Mouse (Mus musculus): ENCODE data around the gene Agbl4.
"Not testable (repeated sequence)": the region's sequence is repeated elsewhere in the genome, so short reads cannot be mapped to it uniquely, and the experiment has no call there.

The Agbl4 gene

DNA sequence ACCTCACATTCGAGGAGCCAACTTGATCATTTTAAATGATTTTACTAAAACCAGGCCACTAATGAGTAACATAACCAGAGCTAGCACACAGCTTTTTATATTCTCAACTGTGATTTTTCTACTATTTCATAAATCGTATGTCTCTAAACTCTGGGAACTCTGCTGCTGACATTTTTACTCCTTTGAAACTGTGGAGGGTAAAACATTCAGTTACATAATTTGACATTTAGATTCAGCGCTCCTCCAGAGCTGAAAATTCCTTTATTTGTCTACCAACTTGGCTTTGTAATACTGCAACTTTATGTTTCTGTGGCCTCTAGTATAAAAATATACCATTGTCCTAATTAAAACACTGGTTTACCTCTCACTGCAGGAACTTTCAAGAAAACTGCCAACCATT, 523.6 kb downstream of the Agbl4 start:
- CTCF ChIA-PET, result no interaction called here

DNA sequence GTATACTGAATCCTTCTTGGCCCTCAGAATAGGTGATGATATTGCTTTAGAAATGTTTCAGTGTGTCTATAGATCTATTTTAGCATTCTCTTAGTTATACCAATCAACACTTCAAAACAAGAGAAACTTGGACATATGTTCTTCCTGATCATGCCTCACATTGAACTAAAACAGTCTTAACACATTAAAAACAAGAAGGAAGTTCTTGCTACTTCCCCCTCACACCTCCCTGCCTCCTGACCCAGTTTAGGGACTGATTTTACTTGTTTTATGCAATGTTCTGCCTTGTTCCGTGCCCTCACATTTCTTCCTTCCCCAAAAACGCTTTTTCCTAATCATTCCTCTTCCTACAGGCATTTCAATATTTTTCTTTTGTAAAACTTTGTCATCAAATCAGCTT, 604.2 kb downstream of the Agbl4 start:
- CTCF ChIA-PET, result no interaction called here

DNA sequence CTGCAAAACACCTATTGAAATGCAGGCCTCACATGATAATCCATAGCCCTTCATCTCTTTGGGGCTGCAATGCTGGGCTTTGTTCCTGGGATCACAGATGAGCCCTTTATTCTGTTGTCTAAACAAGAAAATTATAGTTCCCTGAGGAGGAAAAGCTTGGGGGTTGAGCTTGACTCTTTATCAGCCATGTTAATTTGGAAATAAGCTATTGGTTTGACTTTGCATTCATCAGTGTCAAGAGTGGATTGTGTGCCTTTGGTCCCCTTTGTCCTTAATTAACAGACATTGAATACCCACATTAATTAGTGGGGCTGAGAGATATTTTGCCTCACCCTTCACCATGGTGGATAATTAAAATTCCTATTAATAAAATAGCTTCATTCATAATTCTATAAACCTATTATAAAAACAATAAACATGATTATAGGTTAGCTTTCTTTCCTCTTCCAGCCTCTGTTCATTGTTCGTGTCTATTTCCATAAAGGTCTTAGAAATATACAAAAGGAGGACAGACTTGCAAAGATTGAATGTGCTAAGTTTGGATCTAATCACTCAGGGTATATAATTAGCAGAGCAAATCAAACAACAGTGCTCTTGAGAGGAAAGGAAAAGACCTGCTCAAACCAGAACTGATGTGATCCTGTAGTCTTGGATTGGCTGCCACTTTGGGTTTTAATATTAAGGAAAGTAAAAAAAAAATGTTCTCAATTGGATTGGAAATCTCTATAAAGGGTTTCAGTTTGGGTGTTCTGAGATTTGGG, 607.4 kb downstream of the Agbl4 start:
- CTCF ChIA-PET, result no interaction called here

DNA sequence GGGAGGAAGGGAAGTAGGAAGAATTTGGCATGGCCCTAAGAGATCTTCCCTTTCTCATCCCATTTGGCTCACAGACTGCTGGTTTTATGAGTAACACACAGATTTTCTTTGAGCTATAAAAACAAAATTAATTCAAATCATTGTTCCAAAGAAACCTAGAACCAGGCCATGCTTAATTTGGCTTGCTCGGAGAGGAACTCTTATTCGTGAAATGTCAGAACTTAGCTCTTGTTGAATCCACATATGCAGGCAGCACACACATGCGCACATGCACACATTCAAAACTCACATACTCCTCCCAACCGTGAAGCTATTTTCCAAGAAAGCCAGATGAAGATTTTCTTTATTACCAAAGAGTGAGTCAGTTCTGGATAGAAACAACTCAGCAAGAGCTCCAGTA, 621.9 kb downstream of the Agbl4 start:
- CTCF ChIA-PET, result no interaction called here

DNA sequence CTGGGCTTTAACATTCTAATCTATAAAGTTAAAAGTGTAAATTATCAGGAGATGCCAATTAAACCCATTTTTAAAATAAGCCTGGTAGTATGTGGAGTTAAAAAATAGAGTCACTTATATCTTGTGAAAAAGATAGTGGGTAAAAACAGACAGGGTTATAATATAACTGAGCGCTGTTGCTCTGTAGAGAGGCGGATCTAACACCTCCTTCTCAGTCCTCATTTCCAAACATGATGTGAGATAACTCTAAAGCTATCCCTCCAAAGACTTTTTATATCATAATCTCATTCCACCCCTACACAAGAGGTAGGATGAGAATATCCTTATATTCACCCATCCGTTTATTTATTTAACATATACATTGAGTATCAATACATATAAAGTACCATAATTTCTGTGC, 669.9 kb downstream of the Agbl4 start:
- CTCF ChIA-PET, result no interaction called here

DNA sequence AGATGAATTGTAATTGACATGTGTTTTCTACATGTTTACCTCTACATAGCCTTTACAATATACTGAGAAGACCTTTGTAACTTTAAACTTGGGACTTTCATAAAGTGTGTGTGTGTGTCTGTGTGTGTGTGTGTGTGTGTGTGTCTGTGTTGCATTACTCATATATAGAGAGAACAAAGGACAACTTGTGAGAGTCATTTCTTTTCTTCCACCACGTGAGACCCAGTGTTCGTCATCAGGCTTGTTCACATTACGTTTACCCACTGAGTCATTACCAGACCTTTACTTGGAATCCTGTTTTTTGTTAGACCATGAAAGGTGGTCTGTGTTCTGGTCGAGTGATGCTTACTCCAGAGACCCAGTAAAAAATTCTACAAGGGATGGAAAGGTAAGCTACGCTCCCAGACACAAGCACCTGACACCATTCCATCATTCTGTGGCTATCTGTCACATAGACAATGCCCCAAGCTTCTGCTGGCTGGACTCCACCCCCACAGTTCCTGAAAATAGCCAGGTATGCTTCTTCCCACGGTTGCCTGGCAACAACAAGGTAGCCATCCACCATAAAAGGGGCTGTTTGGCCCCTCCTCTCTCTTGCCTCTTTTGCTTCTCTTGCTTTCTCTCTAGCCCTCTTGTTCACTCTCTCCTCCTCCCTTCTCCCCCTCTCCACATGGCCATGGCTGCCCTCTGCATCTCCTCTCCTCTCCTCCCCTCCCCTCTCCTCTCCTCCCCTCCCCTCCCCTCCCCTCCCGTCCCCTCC, 676.5 kb downstream of the Agbl4 start:
- CTCF ChIA-PET, result interaction anchor here (0.6 kb wide), 1 partner anchor 302 kb away, joined by 22 read pairs; no protein-coding TSS in a partner anchor

DNA sequence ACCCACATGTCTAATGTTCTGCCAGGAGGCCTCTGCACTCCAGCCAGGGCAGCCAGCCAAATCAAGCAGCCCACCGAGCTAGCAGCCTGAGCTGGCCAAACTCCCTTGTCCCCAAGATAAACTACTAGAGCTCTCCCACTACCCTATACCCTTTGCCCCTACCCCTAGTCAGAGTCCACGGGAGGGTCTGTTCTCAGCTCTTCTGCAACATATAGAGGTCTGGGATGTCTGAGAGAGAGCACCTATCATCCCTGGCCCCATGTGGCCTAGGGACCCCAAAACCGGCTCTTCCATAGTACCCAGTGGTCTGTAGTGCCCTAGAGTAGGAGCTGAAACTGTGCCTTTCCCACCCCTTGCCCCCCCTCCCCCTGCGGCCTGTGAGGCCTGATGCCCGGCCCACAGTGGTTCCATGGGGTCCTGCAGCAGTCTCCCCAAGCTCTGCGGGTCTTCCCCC, 677.3 kb downstream of the Agbl4 start:
- CTCF ChIA-PET, result interaction anchor here (0.6 kb wide), 1 partner anchor 302 kb away, joined by 22 read pairs; no protein-coding TSS in a partner anchor

DNA sequence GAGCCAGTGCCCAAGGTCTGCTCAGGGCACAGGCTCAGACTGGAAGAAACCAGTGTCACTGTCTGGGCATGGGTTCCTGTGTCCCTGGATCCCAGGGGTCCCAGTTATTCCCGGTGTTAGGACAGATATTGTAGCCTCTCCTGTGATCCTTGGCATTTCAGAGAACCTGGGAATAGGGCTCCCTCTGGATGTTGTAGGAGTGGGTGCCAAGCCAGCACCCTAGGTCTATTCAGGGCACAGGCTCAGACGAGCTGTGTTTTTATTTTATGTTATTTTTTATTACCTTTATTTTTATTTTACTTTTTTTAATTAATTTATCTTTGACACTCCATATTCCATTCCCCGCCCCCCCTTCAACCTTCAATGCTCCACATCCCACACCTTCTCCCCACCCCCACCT, 680.3 kb downstream of the Agbl4 start:
- CTCF ChIA-PET, result no interaction called here

DNA sequence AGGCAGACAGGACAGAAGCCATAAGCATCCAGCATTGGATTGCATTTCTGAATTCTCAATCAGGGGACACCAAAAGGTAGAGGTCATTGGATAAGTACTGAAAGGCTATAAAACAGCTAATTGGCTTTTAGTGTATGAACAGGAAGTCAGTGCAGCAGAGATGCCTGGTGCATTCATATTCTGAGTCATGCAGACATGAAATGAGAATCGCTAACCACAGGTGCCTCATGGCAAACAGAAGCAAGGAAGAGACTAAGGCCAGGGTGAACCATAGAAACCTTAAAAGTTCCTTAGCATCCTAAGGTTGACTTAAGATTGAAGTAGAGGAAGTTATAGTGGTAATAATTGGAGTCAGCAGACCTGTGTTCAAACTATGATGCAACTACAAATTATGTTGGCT, 687.9 kb downstream of the Agbl4 start:
- CTCF ChIA-PET, result no interaction called here

DNA sequence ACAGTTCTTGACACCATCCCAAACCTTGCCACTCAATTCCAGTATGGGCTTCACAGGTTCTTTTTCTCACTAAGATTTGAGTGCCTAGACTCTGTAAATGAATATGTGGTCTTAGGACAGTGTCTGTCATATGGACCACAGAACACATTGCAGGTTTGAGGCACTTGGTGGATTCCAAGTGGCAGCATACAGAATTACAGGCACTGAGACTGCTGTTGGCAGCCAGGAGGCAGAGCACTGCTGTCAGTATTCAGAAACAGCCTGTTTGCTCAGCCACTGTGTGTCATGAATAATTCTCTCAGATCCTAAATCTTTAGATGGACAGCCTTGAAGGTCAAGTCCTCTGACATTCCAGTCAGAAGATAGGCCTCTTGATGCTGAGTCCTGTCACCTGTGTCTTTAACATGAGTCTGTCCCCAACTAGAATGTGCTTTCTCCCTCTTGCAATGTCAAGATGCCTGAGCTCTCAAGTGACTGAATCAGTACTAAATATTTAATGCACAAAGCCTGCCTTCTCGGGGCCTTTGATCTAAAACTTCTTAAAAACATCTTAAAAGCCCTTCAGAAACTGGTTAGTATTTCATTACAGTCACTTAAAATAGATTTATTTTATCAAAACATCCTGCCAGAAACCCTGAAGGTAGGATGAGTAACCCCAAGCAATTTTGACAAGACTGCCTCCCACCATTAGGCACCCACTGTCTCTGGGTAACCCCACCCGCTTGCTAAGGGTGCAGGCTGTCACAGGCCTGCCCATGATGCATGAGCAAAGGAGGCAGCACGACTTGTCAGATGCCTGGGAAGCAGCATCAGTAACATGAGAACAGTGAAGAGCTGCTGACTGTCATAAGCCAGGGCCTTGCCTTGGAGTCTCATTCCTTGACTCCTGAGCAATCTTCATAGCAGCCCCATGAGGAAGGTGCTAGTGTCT, 739.0 kb downstream of the Agbl4 start:
- CTCF ChIA-PET, result no interaction called here

DNA sequence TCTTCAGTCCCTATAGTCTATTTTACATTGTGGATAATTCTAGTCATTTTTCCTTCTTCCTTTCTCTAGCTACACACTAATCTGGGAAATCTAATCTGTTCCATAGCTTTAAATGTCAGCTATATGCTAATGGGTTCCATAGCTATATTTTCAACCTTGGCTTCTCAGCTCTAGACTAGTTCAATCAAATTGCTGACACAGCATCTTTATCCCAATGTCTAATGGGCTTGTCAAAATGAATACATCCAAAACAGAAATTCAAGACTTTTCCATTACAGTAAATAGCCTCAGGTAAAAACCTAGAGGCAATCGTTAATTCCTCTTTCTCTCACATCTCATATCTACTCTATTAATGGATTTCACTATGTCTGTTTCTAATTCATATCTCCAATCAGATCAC, 750.3 kb downstream of the Agbl4 start:
- CTCF ChIA-PET, result no interaction called here

DNA sequence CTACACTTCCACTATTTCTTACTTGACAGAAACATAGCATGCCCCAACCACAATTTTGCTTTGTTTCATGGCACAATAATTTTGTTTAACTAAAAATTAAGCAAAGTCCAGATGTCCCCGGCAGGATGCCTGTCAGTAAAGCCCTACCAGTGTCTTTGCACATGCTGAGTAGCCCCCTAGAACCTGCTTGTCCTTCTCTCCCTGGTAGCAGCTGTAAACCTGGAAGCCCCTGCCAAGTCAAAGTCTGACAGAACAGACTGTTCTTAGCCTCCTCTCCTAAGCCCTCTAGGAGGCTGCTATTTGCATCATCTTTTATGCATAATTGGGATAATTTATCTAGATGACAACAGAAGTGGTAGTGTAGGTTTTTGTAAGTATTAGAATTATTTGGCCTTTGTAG, 758.4 kb downstream of the Agbl4 start:
- CTCF ChIA-PET, result no interaction called here

DNA sequence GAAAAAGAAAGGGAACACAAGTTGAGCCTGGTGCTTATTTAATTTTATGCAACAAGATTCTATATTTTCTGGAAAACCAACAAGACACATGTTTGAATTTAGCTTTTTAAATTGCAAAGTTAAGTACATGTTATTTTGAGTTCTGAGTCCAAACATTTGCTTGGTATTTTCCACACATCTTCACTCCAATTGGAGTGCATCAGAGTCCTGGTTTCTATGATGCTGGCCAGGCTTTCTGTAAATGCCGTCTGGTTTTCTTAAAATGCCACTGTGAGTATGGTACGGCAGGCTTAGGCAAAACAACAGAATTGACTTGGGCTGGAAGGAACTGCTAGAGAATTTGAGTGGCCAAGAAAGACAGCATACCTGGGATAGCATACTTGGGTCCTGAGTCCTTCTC, 784.0 kb downstream of the Agbl4 start:
- CTCF ChIA-PET, result no interaction called here

DNA sequence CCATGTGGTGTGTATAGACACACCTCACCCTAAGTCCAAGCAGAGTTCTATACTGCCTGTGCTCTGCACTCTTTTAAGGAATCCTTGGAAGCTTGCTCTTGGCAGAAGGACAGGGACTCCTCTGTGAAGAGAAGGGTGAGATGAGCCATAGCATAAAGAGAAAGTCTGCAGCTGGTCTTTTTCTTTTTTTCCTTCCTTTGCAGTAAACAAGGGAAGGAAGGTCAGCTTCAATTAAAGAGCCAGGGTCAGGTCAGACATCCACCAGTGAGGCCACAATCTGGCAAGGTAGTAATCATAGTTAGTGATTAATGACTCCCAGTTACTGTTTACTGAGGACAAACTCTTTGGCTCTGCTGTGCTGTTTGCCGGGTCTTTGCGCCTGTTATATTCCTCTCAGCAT, 802.6 kb downstream of the Agbl4 start:
- CTCF ChIA-PET, result no interaction called here

DNA sequence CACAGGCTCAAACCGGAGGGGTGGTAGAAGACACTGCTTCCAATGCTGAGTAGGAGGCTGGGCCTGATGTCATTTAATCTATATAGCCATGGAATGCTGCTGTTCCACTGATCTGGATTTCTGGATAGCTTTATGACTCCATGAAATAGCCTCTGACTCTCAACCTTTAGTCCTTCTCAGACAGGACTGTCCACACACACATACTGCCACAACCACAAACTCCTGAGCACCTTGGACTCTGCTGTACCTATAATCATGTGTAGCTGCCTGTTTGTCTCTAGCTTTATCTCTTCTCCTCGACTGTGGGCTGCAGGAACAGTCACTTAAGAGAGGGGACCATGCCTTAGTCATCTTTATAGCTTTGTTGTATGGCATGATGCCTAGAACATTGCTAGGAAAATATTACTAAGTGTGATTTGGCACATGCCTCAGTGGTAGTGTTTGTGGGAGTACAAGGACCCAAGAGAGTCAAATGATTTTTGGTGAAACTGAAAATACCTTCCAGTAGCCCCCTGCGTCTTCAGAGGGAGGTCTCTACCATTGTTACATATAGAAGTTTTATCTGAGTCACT, 817.8 kb downstream of the Agbl4 start:
- CTCF ChIA-PET, result no interaction called here

DNA sequence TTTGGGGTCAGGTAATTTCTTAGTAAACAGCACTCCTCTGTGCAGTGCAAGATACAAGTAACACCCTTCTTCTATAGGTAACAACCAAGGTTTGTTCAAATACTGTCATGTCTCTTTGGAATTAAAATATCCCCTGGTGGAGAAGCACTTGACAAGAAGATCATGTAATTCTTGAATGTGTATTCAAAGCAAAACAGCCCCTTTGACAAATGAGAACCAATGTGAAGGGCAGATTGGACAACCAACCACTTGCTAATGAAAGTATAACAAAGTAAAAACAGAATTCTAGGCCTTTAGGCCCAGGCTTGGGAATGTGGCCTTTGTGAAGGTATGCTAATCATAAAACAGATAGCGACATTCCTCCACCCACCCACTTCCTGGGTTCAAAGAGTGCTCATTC, 821.6 kb downstream of the Agbl4 start:
- CTCF ChIA-PET, result not testable (repeated sequence)

DNA sequence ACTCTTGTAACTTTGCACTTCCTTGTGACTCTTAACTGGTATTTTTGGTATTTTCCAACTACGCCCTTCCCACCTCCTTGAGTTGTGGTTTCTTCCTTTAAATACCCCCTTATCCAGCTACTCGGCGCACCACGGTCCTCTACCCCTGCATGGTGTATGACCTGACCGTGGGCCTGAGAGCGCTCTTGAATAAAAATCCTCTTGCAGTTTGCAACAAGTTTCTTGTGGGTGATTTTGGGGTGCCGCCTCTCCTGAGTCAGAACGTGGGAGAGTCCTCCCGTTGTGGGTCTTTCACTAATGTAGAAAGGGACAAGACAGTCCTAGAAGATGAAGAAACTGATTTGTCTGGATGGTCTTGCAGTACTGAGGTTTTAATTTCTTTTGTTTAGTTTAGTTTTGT, 822.1 kb downstream of the Agbl4 start:
- CTCF ChIA-PET, result not testable (repeated sequence)

DNA sequence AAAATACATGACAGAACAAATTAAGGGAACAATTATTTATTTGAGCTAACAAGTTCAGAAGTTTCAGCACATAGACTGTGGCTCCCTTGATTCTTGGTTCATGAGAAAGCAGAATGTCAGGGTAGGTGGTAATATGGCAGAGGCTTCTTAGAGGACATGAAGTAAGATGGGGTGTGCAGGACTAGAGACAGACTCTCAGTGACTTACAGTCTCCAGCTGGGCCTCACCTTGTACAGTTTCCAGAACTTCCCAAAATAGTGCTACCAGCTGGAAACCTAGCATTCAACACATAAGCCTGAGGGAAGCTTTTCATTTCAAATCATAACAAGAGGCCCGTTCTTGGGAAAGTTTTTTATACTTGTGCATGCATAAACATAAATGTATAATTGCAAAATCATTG, 836.4 kb downstream of the Agbl4 start:
- CTCF ChIA-PET, result no interaction called here

DNA sequence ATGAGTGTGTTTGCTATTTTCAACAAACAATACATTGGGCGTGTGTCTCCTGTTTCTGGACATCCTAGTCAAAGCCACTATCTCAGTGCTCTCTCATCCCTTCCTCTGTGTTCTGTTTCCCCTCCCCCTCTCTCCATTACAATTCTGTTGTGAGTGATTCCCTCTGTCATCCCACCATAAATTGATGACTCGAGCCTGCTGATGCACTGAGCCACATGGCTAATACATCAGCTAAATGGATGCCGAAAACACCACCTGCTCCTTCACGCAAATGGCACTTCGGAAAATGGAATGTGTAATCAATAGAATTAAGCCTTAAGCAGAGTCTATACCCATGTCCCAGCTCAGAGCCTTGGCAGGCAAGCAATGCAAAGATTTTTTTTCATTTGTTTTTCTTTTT, 854.5 kb downstream of the Agbl4 start:
- CTCF ChIA-PET, result no interaction called here

DNA sequence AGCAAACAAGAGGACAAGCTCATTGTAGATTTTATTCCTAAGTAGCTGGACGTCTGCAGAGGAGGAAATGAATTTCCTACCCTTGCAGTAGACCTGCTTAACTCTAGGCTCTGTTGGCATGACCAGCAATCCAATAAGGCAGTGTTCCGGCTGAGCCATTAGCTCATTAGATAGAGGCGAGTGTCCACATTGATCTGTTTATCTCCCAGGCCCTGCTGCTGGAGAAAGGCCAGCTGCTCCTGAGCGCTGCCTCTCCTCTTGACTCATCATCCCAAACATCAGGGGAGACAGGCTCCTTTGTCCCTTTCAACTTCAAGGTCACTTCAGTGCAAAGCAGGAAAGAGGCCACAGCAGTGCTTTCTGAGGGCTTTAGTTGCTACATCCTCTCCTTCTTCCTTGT, 858.0 kb downstream of the Agbl4 start:
- CTCF ChIA-PET, result no interaction called here

DNA sequence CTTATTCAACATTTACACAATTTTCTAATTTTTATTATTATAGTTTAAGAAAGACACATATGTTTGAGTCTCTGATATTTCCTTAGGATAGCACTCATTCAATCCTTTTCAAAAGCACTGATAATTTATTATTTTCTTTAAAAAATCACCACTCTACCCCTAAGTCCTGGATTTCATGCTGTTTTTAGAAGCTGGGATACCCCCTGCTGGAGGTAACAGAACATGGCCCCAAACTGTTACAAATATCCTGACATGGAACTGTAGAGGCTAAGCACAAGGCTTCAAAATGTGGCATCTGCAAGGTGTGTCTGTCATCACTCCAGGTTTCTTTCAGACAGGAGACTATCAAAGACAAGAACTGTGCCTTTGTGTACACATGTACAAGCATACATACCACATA, 859.5 kb downstream of the Agbl4 start:
- CTCF ChIA-PET, result no interaction called here

DNA sequence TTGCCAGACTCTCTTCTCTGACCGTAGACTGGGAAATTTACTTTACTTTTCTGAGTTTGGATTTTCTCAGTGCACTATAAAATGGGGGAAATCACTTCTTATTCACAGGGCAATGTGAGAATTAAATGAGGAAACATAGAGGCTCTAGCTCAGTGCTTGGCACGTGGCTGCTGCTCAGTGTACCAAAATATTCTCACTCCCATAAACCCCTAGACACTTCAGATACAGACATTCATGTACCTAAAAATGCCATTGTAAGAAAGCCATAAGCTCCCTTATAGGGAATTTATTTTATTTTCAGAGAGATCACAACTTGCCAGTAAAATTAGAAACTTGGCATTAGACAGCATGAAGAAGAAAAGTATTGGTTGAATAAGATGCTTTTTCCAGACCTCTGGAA, 883.5 kb downstream of the Agbl4 start:
- CTCF ChIA-PET, result no interaction called here
